Mouse (Mus musculus) embryonic facial prominence, embryonic 13.5 days (tissue): Measurements from ENCODE around the gene Csmd2. TPM values are rescaled to one million over a fixed set of nuclear protein-coding genes. Genes with fewer than 3 reads are reported as not detected.

Experiments
- ATAC-seq: fragments of 200-750 bp; cut with Nextera tagmentation; 2 replicates; pipeline ENCODE4 v1.8.0; 2017; ENCODE audit warnings: low read depth; ENCODE audit not compliant: insufficient number of reproducible peaks, insufficient read depth, low FRiP score, low TSS enrichment
- H3K27ac ChIP-seq: fragments of 300-500 bp; sonication (generic); 2 replicates; pipeline ENCODE4 v1.5.1; 2015; ENCODE audit warnings: moderate library complexity, mild to moderate bottlenecking, inconsistent platforms
- H3K27me3 ChIP-seq: fragments of 300-500 bp; sonication (generic); 2 replicates; pipeline ENCODE4 v1.6.1; 2015; ENCODE audit warnings: mild to moderate bottlenecking, inconsistent platforms
- H3K36me3 ChIP-seq: fragments of 300-500 bp; sonication (generic); 2 replicates; pipeline ENCODE4 v1.6.1; 2015; ENCODE audit warnings: mild to moderate bottlenecking, inconsistent platforms
- H3K4me1 ChIP-seq: fragments of 300-500 bp; sonication (generic); 2 replicates; pipeline ENCODE4 v1.6.1; 2015; ENCODE audit warnings: inconsistent platforms
- H3K4me2 ChIP-seq: fragments of 300-500 bp; sonication (generic); 2 replicates; pipeline ENCODE4 v1.6.1; 2015; ENCODE audit warnings: moderate library complexity, mild to moderate bottlenecking, inconsistent platforms
- H3K4me3 ChIP-seq: fragments of 300-500 bp; sonication (generic); 2 replicates; pipeline ENCODE4 v1.5.1; 2015; ENCODE audit warnings: mild to moderate bottlenecking, inconsistent platforms
- H3K9ac ChIP-seq: fragments of 300-500 bp; sonication (generic); 2 replicates; pipeline ENCODE4 v1.6.1; 2015; ENCODE audit warnings: mild to moderate bottlenecking, inconsistent platforms
- H3K9me3 ChIP-seq: fragments of 300-500 bp; sonication (generic); 2 replicates; pipeline ENCODE4 v1.6.1; 2016; ENCODE audit warnings: inconsistent platforms
- WGBS: fragments of 180-500 bp; shearing (Covaris S2); methylation state at CpG from one replicate; pipeline ENCODE4 v1.1.7; 2015; ENCODE audit warnings: mixed read lengths; 5-methylcytosine and 5-hydroxymethylcytosine counted together
- polyA plus RNA-seq: library from polyadenylated mRNA; unstranded; fragments of >200 nt; fragmentation: Nextera tagmentation; extraction: Ambion mirVana; gene quantifications from 2 replicates; pipeline ENCODE4 v1.2.1, GENCODE M21; 2015

The Csmd2 gene
- 0.21 and 0.34 TPM in 2 replicates for polyA plus RNA-seq

GRCm38 (mm10) chr4:127987784-127988455 is at the start of gene Csmd2:
Gene Csmd2, plus strand, starts transcription at chr4:127987857.
- ATAC-seq: no peak
- peaks cover 14% of the 10 kb centered on the region; the same call in 1 of the 2 replicates for H3K4me1 ChIP-seq
- H3K9me3 ChIP-seq: no peaks in the 10 kb centered on the region
- peaks cover 85% of the 10 kb centered on the region for H3K27me3 ChIP-seq
- no peaks in the 10 kb centered on the region for H3K36me3 ChIP-seq
- 0% methylated on average over 42 of the region's 65 CpGs for WGBS
- H3K27ac ChIP-seq: no peak within 1 kb of the TSS
- peak within 1 kb of the TSS; percentile 42 for H3K4me3 ChIP-seq
- H3K4me2 ChIP-seq: peak within 1 kb of the TSS; percentile 62
- peak within 1 kb of the TSS; percentile 41; the same call in 1 of the 2 replicates for H3K9ac ChIP-seq

DNA sequence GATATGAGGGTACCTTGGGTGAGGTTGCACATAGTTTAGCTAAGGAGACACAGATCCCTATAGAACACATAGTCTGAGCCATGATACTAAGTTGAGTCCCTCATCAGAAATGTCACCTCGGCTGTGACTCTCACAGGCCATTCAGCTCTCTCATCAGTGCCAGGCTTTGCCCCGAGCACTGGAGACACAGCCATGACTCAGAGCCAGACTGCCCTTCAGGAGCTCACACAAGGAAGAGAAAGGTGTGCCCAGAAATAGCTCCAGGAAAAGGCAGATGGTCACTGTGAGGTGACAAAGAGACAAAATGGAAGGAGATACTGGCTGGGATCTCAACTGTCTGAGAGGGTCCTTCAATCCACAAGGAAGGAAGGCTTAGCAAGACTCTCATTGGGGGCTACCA is 40.0 kb upstream of the Csmd2 start:
- Histone ChIP-seq H3K9ac (no peak overlapping the region), H3K9me3 (no peaks in the 10 kb centered on the region), H3K4me2 (no peak overlapping the region), H3K27me3 (no peaks in the 10 kb centered on the region), H3K4me3 (no peak overlapping the region), H3K27ac (no peak overlapping the region), H3K4me1 (peaks cover 6% of the 10 kb centered on the region), H3K36me3 (no peaks in the 10 kb centered on the region)
- 77% methylated on average over 2 of the region's 2 CpGs for WGBS
- ATAC-seq: no peak

DNA sequence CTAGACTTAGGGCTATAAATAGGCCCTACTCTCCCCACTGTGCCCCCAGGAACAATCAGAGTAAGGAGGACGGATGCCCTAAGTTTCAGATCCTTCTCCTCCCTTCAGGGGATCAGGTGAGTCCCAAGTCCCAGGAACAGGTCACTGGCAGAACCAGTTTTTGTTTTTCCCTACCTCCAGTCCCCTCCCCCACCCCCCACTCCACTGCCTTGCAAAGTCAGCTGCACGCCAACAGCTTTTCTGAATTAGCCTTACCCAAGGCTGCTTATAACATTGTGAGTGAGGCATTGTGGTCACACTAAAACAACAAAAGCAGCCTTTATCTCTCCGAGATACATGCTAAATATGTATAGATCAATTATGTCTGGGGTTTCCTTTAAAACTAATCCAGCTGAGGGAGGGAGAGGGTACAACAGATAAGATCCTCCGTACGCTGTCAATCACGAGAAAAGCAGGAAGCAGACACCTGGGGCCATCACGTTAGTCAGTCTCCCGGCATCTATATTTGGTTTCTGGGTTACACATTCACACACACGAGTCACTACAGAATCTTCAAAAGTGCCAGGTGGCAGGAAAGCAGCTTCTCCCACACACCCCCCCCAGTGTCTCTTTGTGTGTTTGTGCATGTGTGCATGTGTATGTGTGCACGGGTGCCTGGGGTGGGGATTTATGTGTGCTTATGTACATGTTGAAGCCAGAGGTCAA is 34.5 kb upstream of the Csmd2 start:
- ATAC-seq: no peak
- Histone ChIP-seq H3K4me3 (no peak overlapping the region), H3K9me3 (no peaks in the 10 kb centered on the region), H3K4me2 (no peak overlapping the region), H3K36me3 (no peaks in the 10 kb centered on the region), H3K27me3 (no peaks in the 10 kb centered on the region), H3K4me1 (peaks cover 18% of the 10 kb centered on the region), H3K27ac (peak overlapping the region; percentile 11; the same call in 1 of the 2 replicates), H3K9ac (no peak overlapping the region)
- 20% methylated on average over 10 of the region's 10 CpGs for WGBS

DNA sequence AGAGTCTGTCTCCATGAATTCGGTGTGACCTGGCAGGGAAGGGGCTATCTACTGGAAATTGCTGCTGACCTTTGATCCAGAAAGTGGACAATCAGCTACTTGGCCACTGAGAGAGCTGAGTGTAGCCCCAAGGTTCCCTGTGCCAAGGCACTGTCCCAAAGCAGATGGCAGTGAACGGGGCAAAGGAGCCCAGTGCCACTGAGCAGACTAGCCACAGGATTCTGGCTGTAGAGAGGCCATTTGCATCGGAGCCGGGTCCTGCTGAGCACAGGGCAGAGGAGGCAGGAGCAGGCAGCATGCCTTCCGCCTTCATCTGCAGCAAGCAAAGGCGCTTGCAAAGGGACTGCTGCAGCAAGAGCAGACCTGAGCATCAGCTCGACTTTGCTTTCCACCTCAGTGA is 18.6 kb upstream of the Csmd2 start:
- no peaks in the 10 kb centered on the region for H3K9me3 ChIP-seq
- no peaks in the 10 kb centered on the region for H3K36me3 ChIP-seq
- 18% methylated on average over 7 of the region's 7 CpGs for WGBS
- H3K9ac ChIP-seq: no peak overlapping the region
- H3K4me2 ChIP-seq: no peak overlapping the region
- H3K27ac ChIP-seq: no peak overlapping the region
- no peak for ATAC-seq
- H3K27me3 ChIP-seq: peaks cover 54% of the 10 kb centered on the region
- no peaks in the 10 kb centered on the region for H3K4me1 ChIP-seq
- no peak overlapping the region for H3K4me3 ChIP-seq

DNA sequence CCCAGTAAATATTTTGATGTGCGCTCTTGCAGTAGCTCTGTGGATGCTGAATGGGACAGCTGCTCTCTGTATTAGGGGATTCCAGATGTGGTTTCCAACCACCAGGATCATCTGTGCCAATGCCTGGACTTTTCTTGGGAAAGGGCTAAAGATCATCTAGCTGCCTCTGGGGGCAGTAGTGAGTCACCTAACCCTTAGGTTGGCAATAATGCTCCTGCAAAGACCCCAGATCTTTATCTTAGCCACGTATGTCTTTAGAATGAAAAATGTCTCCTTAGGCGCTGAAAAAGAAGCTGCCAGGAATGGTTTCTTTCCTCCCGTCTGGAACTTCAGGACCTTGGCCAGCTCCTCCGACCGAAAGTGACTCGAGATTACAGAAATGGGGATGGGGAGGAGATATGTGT is 17.6 kb upstream of the Csmd2 start:
- Histone ChIP-seq H3K27ac (no peak overlapping the region), H3K9me3 (no peaks in the 10 kb centered on the region), H3K4me1 (no peaks in the 10 kb centered on the region), H3K9ac (no peak overlapping the region), H3K4me3 (no peak overlapping the region), H3K4me2 (no peak overlapping the region), H3K36me3 (no peaks in the 10 kb centered on the region), H3K27me3 (peaks cover 54% of the 10 kb centered on the region)
- 3% methylated on average over 7 of the region's 7 CpGs for WGBS
- ATAC-seq: no peak

GRCm38 (mm10) chr4:127970901-127971868 is 16.5 kb upstream of the Csmd2 start, which contains the start of gene CK137956:
Gene CK137956, minus strand, starts transcription at chr4:127970951.
- Histone ChIP-seq H3K9me3 (no peaks in the 10 kb centered on the region), H3K4me1 (no peaks in the 10 kb centered on the region), H3K9ac (no peak within 1 kb of the TSS), H3K4me2 (no peak within 1 kb of the TSS), H3K27ac (no peak within 1 kb of the TSS), H3K27me3 (peaks cover 54% of the 10 kb centered on the region), H3K36me3 (no peaks in the 10 kb centered on the region), H3K4me3 (no peak within 1 kb of the TSS)
- no peak for ATAC-seq
- 5% methylated on average over 39 of the region's 39 CpGs for WGBS

- no peaks in the 10 kb centered on the region for H3K36me3 ChIP-seq
- no peak overlapping the region for H3K4me3 ChIP-seq
- H3K27me3 ChIP-seq: peaks cover 54% of the 10 kb centered on the region
- ATAC-seq: no peak
- 82% methylated on average over 3 of the region's 3 CpGs for WGBS
- no peaks in the 10 kb centered on the region for H3K4me1 ChIP-seq
- no peak overlapping the region for H3K27ac ChIP-seq
- H3K9me3 ChIP-seq: no peaks in the 10 kb centered on the region
- H3K9ac ChIP-seq: no peak overlapping the region
- no peak overlapping the region for H3K4me2 ChIP-seq
These were observed 14.7 kb upstream of the Csmd2 start for GRCm38 (mm10) chr4:127972976-127973375.

DNA sequence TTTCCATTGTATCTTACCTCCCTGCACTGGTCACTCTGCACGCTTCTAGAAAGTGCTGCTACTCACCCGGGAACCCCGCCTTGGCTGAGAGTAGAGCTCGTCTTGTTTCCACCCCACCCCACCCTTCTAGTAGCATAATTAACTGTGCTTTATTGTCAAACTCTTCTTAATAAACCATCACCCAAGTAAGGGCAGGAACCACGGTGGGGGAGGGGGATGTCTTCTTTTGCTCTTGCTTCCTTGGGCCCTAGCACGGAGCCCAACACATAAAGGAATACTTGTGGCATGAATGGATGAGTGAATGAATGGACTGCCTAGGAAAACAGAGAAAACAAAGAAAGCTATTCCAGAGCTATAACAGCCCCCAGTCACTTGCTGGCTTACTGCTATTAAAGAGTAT is 6.5 kb upstream of the Csmd2 start:
- Histone ChIP-seq H3K9ac (no peak overlapping the region), H3K4me1 (peaks cover 2% of the 10 kb centered on the region; the same call in 1 of the 2 replicates), H3K27ac (no peak overlapping the region), H3K27me3 (peaks cover 29% of the 10 kb centered on the region), H3K4me2 (no peak overlapping the region), H3K4me3 (no peak overlapping the region), H3K36me3 (no peaks in the 10 kb centered on the region), H3K9me3 (no peaks in the 10 kb centered on the region)
- ATAC-seq: no peak
- WGBS: 73% methylated on average over 6 of the region's 6 CpGs

- Histone ChIP-seq H3K9ac (no peak overlapping the region), H3K4me1 (peaks cover 14% of the 10 kb centered on the region; the same call in 1 of the 2 replicates), H3K27ac (no peak overlapping the region), H3K36me3 (no peaks in the 10 kb centered on the region), H3K4me2 (no peak overlapping the region), H3K4me3 (no peak overlapping the region), H3K9me3 (no peaks in the 10 kb centered on the region), H3K27me3 (peaks cover 62% of the 10 kb centered on the region)
- ATAC-seq: no peak
- WGBS: 80% methylated on average over 2 of the region's 2 CpGs
These were observed 3.2 kb upstream of the Csmd2 start for GRCm38 (mm10) chr4:127984426-127984825.

DNA sequence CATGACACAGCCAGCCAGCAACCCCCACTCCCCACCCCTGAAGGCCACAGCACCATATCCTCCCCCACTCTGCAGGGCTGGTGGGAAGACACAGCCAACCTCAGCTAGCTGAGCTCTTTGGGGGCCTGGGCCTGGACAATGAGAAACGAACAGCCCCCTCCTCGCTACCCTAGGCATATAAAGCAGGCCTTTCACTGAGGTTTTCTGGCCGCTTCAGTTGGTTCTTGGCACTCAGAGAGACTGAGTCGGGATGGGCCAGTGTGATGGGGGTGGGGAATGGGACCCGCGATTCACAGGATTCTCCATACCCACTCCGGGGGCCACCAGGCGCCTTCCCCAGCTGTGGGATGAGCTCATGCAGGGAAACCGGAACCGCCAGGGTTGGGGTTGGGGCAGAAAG is 1.8 kb upstream of the Csmd2 start:
- Histone ChIP-seq H3K9ac (no peak overlapping the region), H3K27ac (no peak overlapping the region), H3K36me3 (no peaks in the 10 kb centered on the region), H3K4me2 (no peak overlapping the region), H3K4me1 (peaks cover 14% of the 10 kb centered on the region; the same call in 1 of the 2 replicates), H3K4me3 (no peak overlapping the region), H3K27me3 (peaks cover 77% of the 10 kb centered on the region), H3K9me3 (no peaks in the 10 kb centered on the region)
- no peak for ATAC-seq
- 9% methylated on average over 10 of the region's 10 CpGs for WGBS

DNA sequence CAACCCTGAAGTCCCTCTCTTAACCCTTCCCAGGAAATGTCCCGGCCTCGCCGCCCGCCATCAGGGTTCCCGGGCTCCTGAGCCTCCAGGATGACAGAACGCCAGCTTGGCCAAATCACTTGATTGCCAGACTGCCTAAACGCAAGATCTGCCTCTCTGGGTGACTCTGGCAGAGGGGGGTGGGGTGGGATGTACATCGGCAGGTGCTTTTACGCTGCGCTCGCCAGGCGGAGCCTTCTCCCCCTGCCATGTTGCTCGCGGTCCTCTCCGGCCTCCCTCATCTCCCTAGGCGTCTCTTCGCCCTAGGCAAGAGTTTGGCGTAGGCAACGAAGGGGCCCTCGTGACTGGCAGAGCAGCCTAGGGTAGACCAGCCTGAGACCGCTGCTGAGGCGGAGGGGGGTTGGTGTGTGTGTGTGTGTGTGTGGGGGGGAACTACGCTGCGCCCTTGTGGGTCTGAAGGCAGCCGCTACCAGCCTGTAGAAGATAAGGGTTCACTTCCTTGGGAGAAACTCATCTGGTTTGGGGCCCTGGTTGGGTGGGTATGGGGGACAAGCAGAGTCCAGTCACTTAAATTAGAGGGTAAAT is 1.1 kb upstream of the Csmd2 start:
- no peaks in the 10 kb centered on the region for H3K9me3 ChIP-seq
- H3K27ac ChIP-seq: no peak overlapping the region
- 2% methylated on average over 25 of the region's 25 CpGs for WGBS
- H3K9ac ChIP-seq: no peak overlapping the region
- no peak overlapping the region for H3K4me2 ChIP-seq
- H3K36me3 ChIP-seq: no peaks in the 10 kb centered on the region
- H3K27me3 ChIP-seq: peaks cover 81% of the 10 kb centered on the region
- no peak overlapping the region for H3K4me3 ChIP-seq
- H3K4me1 ChIP-seq: peaks cover 14% of the 10 kb centered on the region; the same call in 1 of the 2 replicates
- ATAC-seq: no peak
